Comparison of ENCODE assay signal across 9 mouse cellular contexts in genomic region chr16:28140972-28141371, GRCm38 (mm10).
DNase-seq lines count a peak whose midpoint lies in the region; ATAC-seq and TF ChIP-seq lines count a peak whose summit lies in the region.
"Had no signal": no experiment of that assay in that cellular context is flagged by ENCODE, and none has a peak within 500 bp of the region (broad histone marks: within the 10 kb centered on the region; RNA-seq: fewer than 3 reads in every experiment).

No protein-coding gene starts in this region.

- WGBS in intestine, postnatal 0 days: 81% methylated on average over 3 of the region's 3 CpGs
- WGBS in intestine, embryonic 15.5 days: 80% methylated on average over 3 of the region's 3 CpGs
- WGBS in midbrain, embryonic 14.5 days: 78% methylated on average over 3 of the region's 3 CpGs
- 81% methylated on average over 3 of the region's 3 CpGs for WGBS in midbrain, embryonic 10.5 days

- no peak overlapping the region for H3K9ac ChIP-seq in intestine, postnatal 0 days (ENCODE audit: low read depth, low read length)
- no peak overlapping the region for H3K9ac ChIP-seq in intestine, embryonic 15.5 days
- H3K9ac ChIP-seq in midbrain, embryonic 14.5 days (replicated peaks; ENCODE audit: low read length): no peak overlapping the region

- no peak for TF ChIP-seq POLR2A in brain, embryonic 14.5 days (IDR thresholded peaks at IDR 0.05; ENCODE audit: borderline replicate concordance, extremely low read depth, insufficient read depth, insufficient read length, poor library complexity, severe bottlenecking)

- no peaks in the 10 kb centered on the region for H3K9me3 ChIP-seq in intestine, postnatal 0 days (ENCODE audit: control insufficient read depth)
- H3K9me3 ChIP-seq in intestine, embryonic 15.5 days: no peaks in the 10 kb centered on the region
- no peaks in the 10 kb centered on the region for H3K9me3 ChIP-seq in midbrain, embryonic 14.5 days (ENCODE audit: control insufficient read depth, low read length)
- no peaks in the 10 kb centered on the region for H3K9me3 ChIP-seq in midbrain, embryonic 10.5 days (replicated peaks)
- H3K9me3 ChIP-seq: hindbrain, embryonic 10.5 days had no signal

- H3K36me3 ChIP-seq in intestine, postnatal 0 days (ENCODE audit: control insufficient read depth, insufficient read depth): no peaks in the 10 kb centered on the region
- H3K36me3 ChIP-seq in intestine, embryonic 15.5 days: no peaks in the 10 kb centered on the region
- H3K36me3 ChIP-seq in midbrain, embryonic 14.5 days (ENCODE audit: control insufficient read depth, insufficient read depth, low read length): no peaks in the 10 kb centered on the region
- H3K36me3 ChIP-seq in midbrain, embryonic 10.5 days: no peaks in the 10 kb centered on the region
- H3K36me3 ChIP-seq: hindbrain, embryonic 10.5 days had no signal

- no peak for ATAC-seq in intestine, postnatal 0 days
- no peak for ATAC-seq in intestine, embryonic 15.5 days
- no peak for ATAC-seq in midbrain, embryonic 14.5 days (ENCODE audit: low FRiP score, low TSS enrichment)

- no peak overlapping the region for H3K4me3 ChIP-seq in intestine, postnatal 0 days (ENCODE audit: low read depth, low read length)
- H3K4me3 ChIP-seq in intestine, embryonic 15.5 days (replicated peaks): no peak overlapping the region
- H3K4me3 ChIP-seq in midbrain, embryonic 14.5 days (replicated peaks; ENCODE audit: low read depth, low read length): no peak overlapping the region
- H3K4me3 ChIP-seq in midbrain, embryonic 10.5 days: no peak overlapping the region
- H3K4me3 ChIP-seq: hindbrain, embryonic 10.5 days had no signal

- TF ChIP-seq CTCF in intestine, postnatal 0 days (IDR thresholded peaks at IDR 0.05; ENCODE audit: low read depth): peak; percentile 57
- TF ChIP-seq CTCF in brain, embryonic 14.5 days (IDR thresholded peaks at IDR 0.05; ENCODE audit: borderline replicate concordance, extremely low read depth, insufficient read depth, insufficient read length): peak; percentile 37; the same call in 1 of the 2 replicates

- H3K4me2 ChIP-seq in intestine, postnatal 0 days (replicated peaks; ENCODE audit: low read depth): no peak overlapping the region
- H3K4me2 ChIP-seq in intestine, embryonic 15.5 days (replicated peaks): no peak overlapping the region
- no peak overlapping the region for H3K4me2 ChIP-seq in midbrain, embryonic 14.5 days (ENCODE audit: low read length)

- no peaks in the 10 kb centered on the region for H3K27me3 ChIP-seq in intestine, postnatal 0 days (replicated peaks; ENCODE audit: control insufficient read depth, insufficient read depth, low read length)
- H3K27me3 ChIP-seq in intestine, embryonic 15.5 days (replicated peaks): no peaks in the 10 kb centered on the region
- no peaks in the 10 kb centered on the region for H3K27me3 ChIP-seq in midbrain, embryonic 14.5 days (ENCODE audit: control insufficient read depth, insufficient read depth, low read length)
- H3K27me3 ChIP-seq in midbrain, embryonic 10.5 days (ENCODE audit: low read depth, poor library complexity, severe bottlenecking): no peaks in the 10 kb centered on the region

- no peaks in the 10 kb centered on the region for H3K4me1 ChIP-seq in intestine, postnatal 0 days (replicated peaks; ENCODE audit: control insufficient read depth, insufficient read depth, low read length)
- H3K4me1 ChIP-seq in intestine, embryonic 15.5 days (replicated peaks): no peaks in the 10 kb centered on the region
- no peaks in the 10 kb centered on the region for H3K4me1 ChIP-seq in midbrain, embryonic 14.5 days (ENCODE audit: control insufficient read depth, insufficient read depth, low read length)
- H3K4me1 ChIP-seq in midbrain, embryonic 10.5 days: no peaks in the 10 kb centered on the region
- H3K4me1 ChIP-seq: hindbrain, embryonic 10.5 days had no signal

- DNase-seq in midbrain, embryonic 14.5 days: peak; percentile 23
- DNase-seq in midbrain, embryonic 10.5 days (ENCODE audit: low spot score): no peak
- DNase-seq in brain, embryonic 14.5 days (ENCODE audit: low read depth): peak; percentile 25
- DNase-seq in mesoderm, embryonic 11.5 days (ENCODE audit: low read depth, low spot score): peak; percentile 1
- DNase-seq in spleen, adult 12 weeks (ENCODE audit: low spot score): no peak
- no peak for DNase-seq in urinary bladder, postnatal 36 days (ENCODE audit: low spot score in 2 of 2)

- H3K27ac ChIP-seq in intestine, postnatal 0 days (ENCODE audit: low read depth, low read length): no peak overlapping the region
- H3K27ac ChIP-seq in intestine, embryonic 15.5 days: no peak overlapping the region
- H3K27ac ChIP-seq in midbrain, embryonic 14.5 days (replicated peaks; ENCODE audit: low read depth, low read length): no peak overlapping the region
- H3K27ac ChIP-seq in midbrain, embryonic 10.5 days (replicated peaks): no peak overlapping the region
- H3K27ac ChIP-seq: hindbrain, embryonic 10.5 days had no signal

Comparison
In these comparisons a context has a peak if more than half of its experiments do, and no peak if none do; other contexts are left out.
1. DNase-seq: peak in midbrain, embryonic 14.5 days (single experiment), brain, embryonic 14.5 days (single experiment) and mesoderm, embryonic 11.5 days (single experiment); none in midbrain, embryonic 10.5 days (single experiment), spleen, adult 12 weeks (single experiment) and urinary bladder, postnatal 36 days (0 of 2).